Mouse (Mus musculus): Measurements from ENCODE around the gene Pnn. TPM values are rescaled to one million over a fixed set of nuclear protein-coding genes. Genes with fewer than 3 reads are reported as not detected.

The Pnn gene
- polyA plus RNA-seq, 1 experiment from 2014 or later, result 88.9 TPM

DNA sequence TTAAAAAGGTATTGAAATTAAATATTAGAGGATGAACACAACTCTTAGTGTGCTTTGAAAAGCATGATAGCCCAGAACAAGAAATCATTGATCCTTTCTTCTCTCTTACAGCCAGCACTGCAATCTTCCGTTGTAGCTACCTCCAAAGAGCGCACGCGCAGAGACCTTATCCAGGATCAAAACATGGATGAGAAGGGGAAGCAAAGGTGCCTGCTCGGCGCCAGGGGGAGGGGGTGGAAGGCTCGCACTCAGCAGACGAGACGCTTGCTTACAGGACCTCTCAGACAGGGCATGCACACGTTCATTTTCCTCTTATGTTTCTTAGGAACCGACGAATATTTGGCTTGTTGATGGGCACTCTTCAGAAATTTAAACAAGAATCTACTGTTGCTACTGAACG is 2.1 kb downstream of the Pnn start:
- Histone ChIP-seq H3K9ac (replicated peaks; ENCODE audit: low read length) (no peak overlapping the region), H3K4me1 (ENCODE audit: insufficient read depth, low read length) (peaks cover 9% of the 10 kb centered on the region; the same call in 1 of the 2 replicates), H3K36me3 (ENCODE audit: insufficient read depth, low read length) (peaks cover 44% of the 10 kb centered on the region), H3K27ac (ENCODE audit: low read length) (no peak overlapping the region), H3K4me2 (replicated peaks; ENCODE audit: low read depth, low read length) (no peak overlapping the region), H3K4me3 (ENCODE audit: low read length) (no peak overlapping the region), H3K27me3 (ENCODE audit: insufficient read depth, low read length) (no peaks in the 10 kb centered on the region), H3K9me3 (ENCODE audit: low read length) (no peaks in the 10 kb centered on the region)
- ATAC-seq (ENCODE audit: low FRiP score, low TSS enrichment), result no peak
- WGBS, result 93% methylated on average over 13 of the region's 13 CpGs

DNA sequence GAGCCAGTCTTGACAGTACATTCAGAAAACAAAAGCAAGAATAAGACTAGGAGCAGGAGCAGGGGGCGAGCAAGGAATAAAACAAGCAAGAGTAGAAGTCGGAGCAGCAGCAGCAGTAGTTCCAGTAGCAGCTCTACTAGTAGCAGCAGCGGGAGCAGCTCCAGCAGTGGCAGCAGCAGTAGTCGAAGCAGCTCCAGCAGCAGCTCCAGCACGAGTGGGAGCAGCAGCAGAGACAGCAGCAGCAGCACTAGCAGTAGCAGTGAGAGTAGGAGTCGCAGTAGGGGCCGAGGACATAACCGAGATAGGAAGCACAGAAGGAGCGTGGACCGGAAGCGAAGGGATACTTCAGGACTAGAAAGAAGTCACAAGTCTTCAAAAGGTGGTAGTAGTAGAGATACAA is 5.6 kb downstream of the Pnn start:
- H3K27me3 ChIP-seq (ENCODE audit: insufficient read depth, low read length), result no peaks in the 10 kb centered on the region
- no peak overlapping the region for H3K27ac ChIP-seq (ENCODE audit: low read length)
- H3K4me1 ChIP-seq (ENCODE audit: insufficient read depth, low read length), result peaks cover 6% of the 10 kb centered on the region; the same call in 1 of the 2 replicates
- H3K9ac ChIP-seq (replicated peaks; ENCODE audit: low read length), result no peak overlapping the region
- H3K4me2 ChIP-seq (replicated peaks; ENCODE audit: low read depth, low read length), result no peak overlapping the region
- no peaks in the 10 kb centered on the region for H3K9me3 ChIP-seq (ENCODE audit: low read length)
- peaks cover 47% of the 10 kb centered on the region for H3K36me3 ChIP-seq (ENCODE audit: insufficient read depth, low read length)
- no peak for ATAC-seq (ENCODE audit: low FRiP score, low TSS enrichment)
- no peak overlapping the region for H3K4me3 ChIP-seq (ENCODE audit: low read length)
- 90% methylated on average over 11 of the region's 11 CpGs for WGBS

DNA sequence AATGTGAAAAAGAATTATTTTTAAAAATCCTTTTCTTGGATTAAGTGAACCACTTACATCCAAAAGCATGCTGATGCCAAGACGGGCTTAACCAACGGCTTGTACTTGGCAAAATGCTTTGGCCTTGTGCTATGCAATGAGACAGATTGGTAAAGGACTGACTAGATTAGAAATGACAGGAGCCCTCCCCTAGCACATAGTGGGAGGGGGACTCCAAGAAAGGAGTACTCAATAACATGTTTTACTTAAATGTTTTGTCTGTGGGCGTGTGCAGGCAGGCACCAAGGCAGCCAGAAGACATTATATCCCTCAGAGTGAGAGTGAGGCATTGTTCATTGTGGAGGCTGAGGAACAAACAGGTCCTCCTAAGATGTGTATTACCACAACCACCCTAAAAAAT is 7.4 kb downstream of the Pnn start:
- ATAC-seq (ENCODE audit: low FRiP score, low TSS enrichment), result no peak
- Histone ChIP-seq H3K9ac (replicated peaks; ENCODE audit: low read length) (no peak overlapping the region), H3K27ac (ENCODE audit: low read length) (no peak overlapping the region), H3K9me3 (ENCODE audit: low read length) (no peaks in the 10 kb centered on the region), H3K4me2 (replicated peaks; ENCODE audit: low read depth, low read length) (no peak overlapping the region), H3K36me3 (ENCODE audit: insufficient read depth, low read length) (peaks cover 36% of the 10 kb centered on the region), H3K4me1 (ENCODE audit: insufficient read depth, low read length) (no peaks in the 10 kb centered on the region), H3K4me3 (ENCODE audit: low read length) (no peak overlapping the region), H3K27me3 (ENCODE audit: insufficient read depth, low read length) (no peaks in the 10 kb centered on the region)
- 90% methylated on average over 3 of the region's 3 CpGs for WGBS

DNA sequence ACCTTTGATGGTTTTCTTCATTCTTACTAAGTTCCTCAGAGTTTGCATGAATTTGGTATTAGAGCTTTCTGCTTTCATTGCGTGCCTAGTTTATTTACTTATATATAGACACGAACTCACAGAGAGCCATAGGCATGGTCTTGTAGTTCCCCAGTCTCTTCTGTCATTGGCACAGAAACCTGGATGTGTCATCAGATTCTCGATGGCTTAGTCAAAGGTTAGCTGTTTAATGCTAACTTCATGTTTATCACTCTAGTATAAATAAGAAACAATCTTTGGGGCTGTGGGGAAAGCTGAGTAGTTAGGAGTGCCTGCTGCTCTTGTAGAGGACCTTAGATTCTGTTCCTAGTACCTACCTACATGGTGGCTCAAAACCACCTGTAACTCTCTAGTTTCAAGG is 10.3 kb downstream of the Pnn start:
- Histone ChIP-seq H3K27me3 (ENCODE audit: insufficient read depth, low read length) (no peaks in the 10 kb centered on the region), H3K9ac (replicated peaks; ENCODE audit: low read length) (no peak overlapping the region), H3K27ac (ENCODE audit: low read length) (no peak overlapping the region), H3K4me2 (replicated peaks; ENCODE audit: low read depth, low read length) (no peak overlapping the region), H3K36me3 (ENCODE audit: insufficient read depth, low read length) (peaks cover 10% of the 10 kb centered on the region), H3K9me3 (ENCODE audit: low read length) (no peaks in the 10 kb centered on the region), H3K4me1 (ENCODE audit: insufficient read depth, low read length) (no peaks in the 10 kb centered on the region), H3K4me3 (ENCODE audit: low read length) (no peak overlapping the region)
- no peak for ATAC-seq (ENCODE audit: low FRiP score, low TSS enrichment)
- 93% methylated on average over 3 of the region's 3 CpGs for WGBS

DNA sequence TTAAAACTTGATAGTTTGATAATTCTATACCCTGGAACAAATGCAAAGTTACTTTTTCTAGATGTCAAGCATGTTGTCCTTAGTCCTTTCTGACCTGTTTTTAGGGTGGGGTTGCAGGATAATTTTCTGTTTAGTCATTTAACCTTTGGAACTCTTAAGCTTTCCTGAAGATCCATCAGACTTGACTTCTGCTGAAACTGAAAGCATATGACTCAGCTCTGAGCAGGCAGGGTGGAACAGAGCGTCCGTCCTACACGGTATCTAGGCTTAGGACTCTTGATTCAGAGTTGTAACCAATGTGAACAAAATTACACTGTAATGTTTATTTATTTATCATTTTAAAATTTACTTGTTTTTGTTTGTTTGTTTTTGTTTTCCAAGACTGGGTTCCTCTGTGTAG is 11.2 kb downstream of the Pnn start:
- no peak overlapping the region for H3K9ac ChIP-seq (replicated peaks; ENCODE audit: low read length)
- no peaks in the 10 kb centered on the region for H3K4me1 ChIP-seq (ENCODE audit: insufficient read depth, low read length)
- H3K27me3 ChIP-seq (ENCODE audit: insufficient read depth, low read length), result no peaks in the 10 kb centered on the region
- 91% methylated on average over 3 of the region's 3 CpGs for WGBS
- no peak overlapping the region for H3K4me2 ChIP-seq (replicated peaks; ENCODE audit: low read depth, low read length)
- H3K9me3 ChIP-seq (ENCODE audit: low read length), result no peaks in the 10 kb centered on the region
- H3K27ac ChIP-seq (ENCODE audit: low read length), result no peak overlapping the region
- H3K4me3 ChIP-seq (ENCODE audit: low read length), result no peak overlapping the region
- H3K36me3 ChIP-seq (ENCODE audit: insufficient read depth, low read length), result 0 out of 2 replicates have a peak, but pooled peaks cover 3% of the 10 kb centered on the region
- ATAC-seq (ENCODE audit: low FRiP score, low TSS enrichment), result no peak

DNA sequence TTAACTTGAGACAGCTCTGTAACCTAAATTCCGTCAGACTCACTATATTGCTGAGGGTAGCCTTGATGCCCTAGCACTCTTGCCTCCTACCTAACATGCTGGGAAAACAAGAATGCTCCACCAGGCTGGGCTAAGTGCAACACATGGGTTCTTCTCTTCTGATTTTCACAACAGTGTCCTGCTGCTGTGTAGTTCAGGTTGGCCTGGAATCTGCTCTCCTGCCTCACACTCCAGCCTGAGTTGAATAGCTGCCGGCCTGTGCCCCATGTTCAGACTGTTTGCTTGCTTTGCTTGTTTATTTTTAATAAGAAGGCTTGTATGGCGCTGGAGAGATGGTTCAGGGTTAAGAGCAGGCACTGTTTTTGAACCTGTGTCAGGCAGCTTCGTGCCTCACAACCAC is 13.8 kb downstream of the Pnn start:
- no peak overlapping the region for H3K9ac ChIP-seq (replicated peaks; ENCODE audit: low read length)
- no peak overlapping the region for H3K4me3 ChIP-seq (ENCODE audit: low read length)
- H3K4me1 ChIP-seq (ENCODE audit: insufficient read depth, low read length), result no peaks in the 10 kb centered on the region
- ATAC-seq (ENCODE audit: low FRiP score, low TSS enrichment), result no peak
- H3K4me2 ChIP-seq (replicated peaks; ENCODE audit: low read depth, low read length), result no peak overlapping the region
- 87% methylated on average over 4 of the region's 4 CpGs for WGBS
- H3K9me3 ChIP-seq (ENCODE audit: low read length), result no peaks in the 10 kb centered on the region
- no peak overlapping the region for H3K27ac ChIP-seq (ENCODE audit: low read length)
- no peaks in the 10 kb centered on the region for H3K36me3 ChIP-seq (ENCODE audit: insufficient read depth, low read length)
- no peaks in the 10 kb centered on the region for H3K27me3 ChIP-seq (ENCODE audit: insufficient read depth, low read length)

DNA sequence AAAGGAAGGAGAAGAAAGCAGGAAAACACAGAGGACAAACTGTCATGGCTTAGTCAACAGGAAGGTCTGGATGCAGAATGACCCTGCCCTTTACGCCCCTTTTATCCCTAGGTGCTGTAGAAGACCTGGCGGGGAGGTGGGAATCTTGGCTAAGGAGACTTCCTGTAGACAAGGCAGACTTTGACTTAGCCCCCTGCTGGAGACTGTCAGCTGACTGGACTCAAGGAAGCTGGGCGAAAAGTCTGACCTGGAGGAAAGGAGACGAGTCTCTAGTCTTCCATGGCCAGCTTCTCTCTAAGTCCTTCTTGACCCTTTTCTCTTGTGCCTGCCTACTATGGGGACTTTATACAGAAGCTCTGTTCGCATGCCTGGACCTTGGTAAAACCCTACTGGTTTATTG is 17.8 kb downstream of the Pnn start:
- Histone ChIP-seq H3K4me1 (ENCODE audit: insufficient read depth, low read length) (no peaks in the 10 kb centered on the region), H3K36me3 (ENCODE audit: insufficient read depth, low read length) (no peaks in the 10 kb centered on the region), H3K27ac (ENCODE audit: low read length) (no peak overlapping the region), H3K4me3 (ENCODE audit: low read length) (no peak overlapping the region), H3K27me3 (ENCODE audit: insufficient read depth, low read length) (no peaks in the 10 kb centered on the region), H3K4me2 (replicated peaks; ENCODE audit: low read depth, low read length) (no peak overlapping the region), H3K9me3 (ENCODE audit: low read length) (no peaks in the 10 kb centered on the region), H3K9ac (replicated peaks; ENCODE audit: low read length) (no peak overlapping the region)
- no peak for ATAC-seq (ENCODE audit: low FRiP score, low TSS enrichment)
- 66% methylated on average over 5 of the region's 5 CpGs for WGBS

DNA sequence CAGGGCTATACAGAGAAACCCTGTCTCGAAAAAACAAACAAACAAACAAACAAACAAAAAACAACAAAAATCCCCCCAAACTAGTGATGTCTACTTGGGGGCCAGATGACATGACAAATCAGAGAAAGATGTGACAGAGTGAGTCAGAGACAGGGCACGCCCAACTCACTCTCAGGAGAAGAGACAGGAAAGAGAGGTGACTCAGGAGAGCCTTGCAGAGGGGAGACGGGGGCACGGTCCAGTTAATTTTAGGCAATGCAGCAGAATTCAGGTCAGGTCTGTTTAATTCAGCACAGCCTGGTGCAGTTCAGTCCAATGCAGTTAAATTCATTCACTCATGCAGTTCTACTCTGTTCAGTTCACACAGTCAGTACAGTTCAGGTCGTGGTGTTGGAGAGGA is 19.5 kb downstream of the Pnn start:
- Histone ChIP-seq H3K27ac (ENCODE audit: low read length) (no peak overlapping the region), H3K4me1 (ENCODE audit: insufficient read depth, low read length) (no peaks in the 10 kb centered on the region), H3K4me3 (ENCODE audit: low read length) (no peak overlapping the region), H3K9ac (replicated peaks; ENCODE audit: low read length) (no peak overlapping the region), H3K36me3 (ENCODE audit: insufficient read depth, low read length) (no peaks in the 10 kb centered on the region), H3K27me3 (ENCODE audit: insufficient read depth, low read length) (no peaks in the 10 kb centered on the region), H3K4me2 (replicated peaks; ENCODE audit: low read depth, low read length) (no peak overlapping the region), H3K9me3 (ENCODE audit: low read length) (no peaks in the 10 kb centered on the region)
- no peak for ATAC-seq (ENCODE audit: low FRiP score, low TSS enrichment)
- 81% methylated on average over 5 of the region's 5 CpGs for WGBS

DNA sequence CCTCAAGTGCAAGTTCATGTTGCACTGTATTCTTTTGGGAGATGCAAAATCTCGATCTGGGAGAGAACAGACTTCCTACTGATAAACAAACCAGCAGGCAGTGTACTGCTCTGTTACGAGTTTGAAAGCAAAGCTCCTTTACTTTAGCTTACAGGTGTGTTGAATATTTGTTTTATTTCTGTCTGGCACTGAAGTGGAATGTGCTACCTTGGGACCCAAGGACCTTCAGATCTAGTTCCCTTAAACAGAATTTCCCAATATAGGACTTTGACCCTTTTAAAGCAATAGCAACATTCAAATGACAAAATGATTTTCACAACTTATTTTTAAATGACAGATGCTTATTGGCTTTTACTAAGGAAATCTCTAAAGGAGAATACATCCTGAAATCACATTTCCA is 26.9 kb downstream of the Pnn start:
- Histone ChIP-seq H3K27me3 (ENCODE audit: insufficient read depth, low read length) (no peaks in the 10 kb centered on the region), H3K27ac (ENCODE audit: low read length) (no peak overlapping the region), H3K9me3 (ENCODE audit: low read length) (no peaks in the 10 kb centered on the region), H3K9ac (replicated peaks; ENCODE audit: low read length) (no peak overlapping the region), H3K36me3 (ENCODE audit: insufficient read depth, low read length) (no peaks in the 10 kb centered on the region), H3K4me3 (ENCODE audit: low read length) (no peak overlapping the region), H3K4me1 (ENCODE audit: insufficient read depth, low read length) (no peaks in the 10 kb centered on the region), H3K4me2 (replicated peaks; ENCODE audit: low read depth, low read length) (no peak overlapping the region)
- 65% methylated on average over 2 of the region's 2 CpGs for WGBS
- no peak for ATAC-seq (ENCODE audit: low FRiP score, low TSS enrichment)

DNA sequence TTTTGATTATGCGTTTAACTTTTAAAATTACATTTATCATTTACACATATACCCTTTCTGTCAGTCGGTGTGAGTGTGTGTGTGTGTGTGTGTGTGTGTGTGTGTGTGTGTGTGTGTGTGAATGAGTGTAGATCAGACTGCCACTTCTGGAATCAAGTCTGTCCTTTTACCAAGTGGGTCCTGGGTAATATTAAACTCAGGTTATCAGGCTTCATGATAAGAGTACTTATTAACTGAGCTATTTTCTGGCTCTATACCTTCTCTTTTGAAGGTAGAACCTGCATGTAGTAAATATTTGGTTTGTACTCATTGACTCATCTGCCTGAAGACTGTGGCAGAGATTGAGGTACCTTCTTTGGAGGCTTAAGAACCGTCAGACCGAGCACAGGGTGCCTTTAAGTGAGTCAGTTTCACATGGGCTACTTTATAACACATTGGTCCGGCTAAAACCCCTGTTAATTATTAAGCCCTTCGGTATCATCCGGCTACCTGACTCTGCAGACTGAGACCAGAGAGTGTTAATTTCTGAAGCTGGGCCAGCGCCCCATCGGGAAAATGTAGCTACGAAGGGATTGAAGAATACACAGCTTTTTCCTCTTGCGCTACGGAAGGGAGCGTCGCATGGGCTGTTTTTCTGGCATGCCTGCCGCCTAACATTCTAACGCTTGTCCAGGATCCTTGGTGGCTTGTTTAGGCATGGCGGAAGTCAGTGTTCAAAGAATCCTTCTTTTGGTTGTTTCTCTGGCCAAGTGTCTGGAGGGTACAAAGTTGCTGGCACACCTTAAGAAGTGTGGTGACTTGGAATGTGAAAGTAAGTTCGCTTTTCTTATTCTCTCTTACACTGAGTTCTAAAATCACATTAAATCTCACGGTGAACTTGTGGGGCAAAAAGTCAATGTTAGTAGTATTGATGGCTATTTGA is 28.7 kb downstream of the Pnn start, which contains the start of gene Mia2:
Mia2 (plus strand) TSS at position 696 of the 922 bp plus-strand sequence.
- H3K4me1 ChIP-seq (ENCODE audit: insufficient read depth, low read length), result no peaks in the 10 kb centered on the region
- H3K4me3 ChIP-seq (ENCODE audit: low read length), result peak within 1 kb of the TSS; percentile 39
- peak within 1 kb of the TSS; percentile 83 for H3K27ac ChIP-seq (ENCODE audit: low read length)
- H3K9ac ChIP-seq (replicated peaks; ENCODE audit: low read length), result peak within 1 kb of the TSS; percentile 51
- 63% methylated on average over 19 of the region's 19 CpGs for WGBS
- H3K4me2 ChIP-seq (replicated peaks; ENCODE audit: low read depth, low read length), result peak within 1 kb of the TSS; percentile 36
- peak; percentile 88 for ATAC-seq (ENCODE audit: low FRiP score, low TSS enrichment)
- H3K27me3 ChIP-seq (ENCODE audit: insufficient read depth, low read length), result no peaks in the 10 kb centered on the region
- no peaks in the 10 kb centered on the region for H3K36me3 ChIP-seq (ENCODE audit: insufficient read depth, low read length)
- H3K9me3 ChIP-seq (ENCODE audit: low read length), result no peaks in the 10 kb centered on the region

Data from kidney, embryonic 16.5 days (tissue).